Mouse (Mus musculus) heart, adult 18-20 months (tissue): ENCODE measurements around the gene Dnmt3a. TPM values are rescaled to one million over a fixed set of nuclear protein-coding genes. Genes with fewer than 3 reads are reported as not detected.

Experiments
- DNase-seq, 2 experiments: peaks; one replicate each; pipeline ENCODE4 v3.0.0; 2021 to 2022; ENCODE audit warnings: mixed read lengths in 1 of 2
- total RNA-seq, 2 experiments: library from RNA; stranded (reverse); gene quantifications; 2 replicates each; pipeline ENCODE4 v1.2.3; 2021

Gene Dnmt3a
- total RNA-seq, 2 experiments from 2014 or later = 38.8 to 42.4 TPM

DNA sequence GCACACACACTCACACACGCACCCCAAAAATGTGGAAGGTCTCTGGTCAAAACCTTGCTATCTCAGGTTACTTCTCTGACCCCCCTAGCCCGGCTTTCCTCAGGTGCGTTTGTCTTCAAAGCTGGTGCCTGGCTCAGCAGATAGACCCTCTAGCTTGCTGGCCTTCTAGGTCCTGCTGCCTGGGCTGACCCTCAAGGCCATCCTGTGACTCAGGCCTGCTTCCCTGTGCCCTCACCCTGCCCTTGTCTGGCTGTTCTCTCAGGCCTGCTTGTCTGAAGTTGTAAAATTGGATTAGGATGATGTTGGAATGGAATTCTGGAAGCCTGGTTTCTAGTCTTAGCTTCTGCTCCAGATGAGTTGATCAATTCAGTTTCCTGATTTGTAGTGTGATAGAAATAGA lies 75.7 kb downstream of the Dnmt3a start:
- DNase-seq = no peak

DNA sequence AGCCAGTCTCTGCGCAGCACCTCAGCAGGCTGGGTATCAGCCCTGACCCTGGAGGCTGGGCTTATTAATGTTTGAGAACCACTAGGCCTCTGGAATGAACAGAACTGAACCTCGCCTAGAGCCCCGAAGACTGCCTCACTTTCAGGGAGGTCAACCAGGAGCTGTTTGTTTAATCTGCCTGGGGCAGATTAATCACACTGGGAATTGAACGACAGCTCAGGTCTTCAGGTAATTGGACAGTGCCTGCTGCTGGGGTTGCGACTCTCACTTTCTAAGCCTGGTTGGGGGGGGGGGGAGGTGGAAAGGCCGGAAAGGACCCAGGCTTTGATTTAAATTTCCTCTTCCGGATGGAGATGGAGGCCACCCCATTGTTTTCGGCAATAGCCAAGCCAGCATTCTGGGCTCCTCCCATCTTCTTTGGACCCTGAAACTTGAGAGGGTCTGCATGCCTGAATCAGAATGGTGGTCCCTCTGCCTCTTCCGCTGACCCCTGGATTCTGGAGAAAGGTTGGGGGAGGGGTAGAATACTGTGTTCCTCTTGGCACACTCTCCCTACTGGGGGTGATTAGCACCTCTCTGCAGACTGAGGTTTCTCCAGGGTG lies 79.2 kb downstream of the Dnmt3a start:
- no peak for DNase-seq

DNA sequence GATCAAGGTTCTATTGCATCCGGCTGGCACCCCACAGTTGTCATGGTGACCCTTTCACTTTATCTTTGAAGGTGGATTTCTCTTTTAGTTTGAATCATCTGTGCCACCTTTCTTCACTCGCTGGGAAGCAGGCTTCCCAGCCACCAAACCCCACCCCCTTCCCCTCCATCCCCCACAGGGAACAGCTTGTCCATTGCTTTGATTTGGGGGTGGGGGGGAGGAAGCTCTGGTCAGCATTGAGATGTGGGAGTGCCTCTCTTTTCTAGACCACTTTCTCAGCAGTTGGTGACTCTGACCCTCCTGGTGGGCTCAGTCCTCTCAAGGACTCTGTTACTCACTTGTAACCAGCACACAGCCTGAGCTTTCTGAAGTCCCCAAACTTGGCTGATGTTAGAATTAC lies 80.8 kb downstream of the Dnmt3a start:
- DNase-seq = no peak

DNA sequence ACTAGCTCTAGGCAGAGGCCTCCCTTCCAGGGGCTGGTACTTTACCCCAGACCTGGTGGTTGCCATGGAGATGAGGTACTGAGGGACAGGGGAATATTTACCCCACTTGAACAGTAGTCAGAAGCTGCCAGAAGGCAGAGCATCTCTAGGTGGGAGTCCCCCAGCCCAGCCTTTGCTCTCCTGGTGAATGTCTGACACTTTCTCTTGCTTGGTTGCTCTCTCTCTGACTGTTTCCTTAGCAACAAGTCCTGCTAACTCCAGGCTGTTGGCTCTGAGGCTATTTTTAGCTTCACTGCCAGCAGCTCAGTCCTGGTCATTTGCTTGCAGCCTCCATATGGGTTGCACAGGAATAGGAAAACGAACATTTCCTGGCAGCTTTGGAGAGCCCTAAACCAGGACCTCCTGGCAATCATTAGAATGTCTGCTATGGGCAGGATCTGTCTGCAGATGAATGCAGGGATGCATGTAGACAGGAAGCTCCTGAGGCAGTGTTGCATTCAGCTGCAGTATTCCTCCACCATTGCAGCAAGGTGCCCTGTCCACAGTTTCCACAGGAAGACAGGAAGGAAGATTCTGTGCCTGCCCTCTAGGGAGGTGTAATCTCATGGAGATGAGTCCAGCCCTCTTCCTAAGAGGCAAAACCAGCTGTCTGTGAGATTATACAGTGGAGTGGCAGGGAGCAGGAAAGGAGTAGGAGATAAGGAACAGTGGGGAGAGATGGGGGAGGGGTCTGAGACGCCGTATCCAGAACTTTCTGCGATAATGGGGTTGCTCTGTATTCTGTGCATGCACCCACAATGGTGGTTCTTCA lies 81.9 kb downstream of the Dnmt3a start:
- peak in 1 of 2 experiments; percentile 41 for DNase-seq

DNA sequence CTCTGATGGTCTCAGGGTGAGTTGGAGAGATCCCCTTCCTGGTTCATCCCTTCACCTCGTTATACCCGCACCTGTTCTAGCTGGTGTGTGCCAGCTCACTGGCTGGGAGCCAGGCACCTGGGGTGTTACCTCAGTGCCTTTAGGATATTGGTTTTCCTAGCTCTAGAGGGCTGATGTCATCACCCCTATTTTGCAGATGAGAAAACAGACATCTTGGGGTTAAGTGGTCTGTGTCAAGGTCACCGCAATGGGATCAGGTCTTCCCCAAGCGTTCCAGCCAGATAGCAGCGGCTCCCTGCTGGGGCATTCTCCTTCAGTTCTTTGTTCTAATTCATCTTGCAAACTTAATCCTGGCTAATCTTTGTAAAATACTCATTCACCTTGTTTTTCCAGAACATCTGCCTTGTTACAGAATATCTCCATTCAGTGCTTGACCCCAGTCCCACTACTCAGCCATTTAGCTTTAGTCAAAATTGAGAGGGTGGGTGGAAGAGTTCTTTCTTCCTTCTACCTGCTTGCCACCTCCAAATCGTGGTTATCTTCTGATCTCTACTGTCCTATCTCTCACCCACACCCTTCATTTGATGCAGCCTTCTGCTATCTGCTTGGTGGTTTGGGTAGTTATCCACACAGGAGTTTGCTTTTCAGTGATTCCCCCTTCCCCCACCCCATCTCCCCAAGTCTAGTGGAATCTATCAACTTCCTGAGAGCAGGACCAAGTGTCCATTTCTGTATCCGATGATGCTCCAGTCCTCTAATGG lies 84.2 kb downstream of the Dnmt3a start:
- DNase-seq = no peak

GRCm38 (mm10) chr12:3890753-3891751 lies 85.2 kb downstream of the Dnmt3a start:
- peak in 1 of 2 experiments; percentile 37 for DNase-seq

DNA sequence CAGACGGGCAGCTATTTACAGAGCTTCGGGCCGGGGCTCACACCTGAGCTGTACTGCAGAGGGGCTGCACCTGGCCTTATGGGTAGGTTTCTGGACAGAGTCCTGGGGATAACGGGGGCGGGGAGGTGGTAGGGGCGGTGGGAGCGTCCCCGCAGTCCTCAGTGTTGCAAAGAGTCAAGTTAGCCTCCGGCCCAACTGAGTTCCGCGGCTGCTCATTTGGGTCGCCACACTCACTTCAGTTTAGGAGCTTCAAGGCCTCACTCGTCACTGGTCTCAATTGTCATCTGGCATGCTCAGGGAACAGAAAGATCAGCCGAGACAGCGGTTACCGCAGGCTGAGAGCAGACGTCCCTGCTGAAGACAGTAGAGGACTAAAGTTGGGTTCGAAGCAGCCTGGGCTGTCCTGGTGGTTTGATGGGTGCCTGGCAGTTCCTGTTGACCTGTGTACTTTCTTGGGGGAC lies 86.0 kb downstream of the Dnmt3a start:
- DNase-seq = no peak

- no peak for DNase-seq
Measured at GRCm38 (mm10) chr12:3892240-3893059, 86.6 kb downstream of the Dnmt3a start.

DNA sequence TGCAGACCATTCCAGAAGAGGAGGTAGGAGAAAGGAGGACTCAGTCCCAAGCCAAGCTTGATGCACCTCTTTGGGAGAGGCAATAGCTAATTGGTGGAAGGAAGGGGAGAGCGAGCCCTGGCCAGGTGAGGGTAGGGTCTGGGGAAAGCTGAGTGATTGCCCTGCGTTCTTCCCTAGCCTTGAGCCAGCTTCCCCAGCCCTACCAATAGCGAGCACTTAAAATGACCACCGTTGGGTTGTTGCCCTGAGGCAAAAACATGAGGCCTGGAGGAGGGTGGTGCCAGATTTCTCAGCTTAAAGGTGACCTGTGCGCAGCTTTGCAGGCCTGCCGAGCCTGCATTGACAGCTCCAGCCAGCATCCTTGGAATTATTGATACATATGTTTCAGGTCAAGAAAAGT lies 87.5 kb downstream of the Dnmt3a start:
- DNase-seq = no peak

DNA sequence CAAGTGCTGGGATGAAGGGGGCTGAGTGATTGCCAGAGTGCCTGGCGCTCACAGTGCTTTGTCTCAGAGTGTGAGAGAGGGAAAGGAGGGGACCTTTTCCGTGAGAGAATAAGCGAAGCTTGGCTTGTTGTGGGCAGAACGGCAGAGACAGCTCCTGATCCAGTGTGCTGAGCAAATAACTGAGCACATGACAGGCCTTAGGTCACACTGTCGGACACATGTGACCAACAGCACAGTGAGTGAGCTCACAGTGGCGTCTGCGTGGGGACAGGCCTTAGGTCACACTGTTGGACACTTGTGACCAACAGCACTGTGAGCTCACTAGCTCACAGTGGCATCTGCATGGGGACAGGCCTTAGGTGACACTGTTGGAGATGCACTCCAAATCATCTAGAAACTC lies 88.7 kb downstream of the Dnmt3a start:
- DNase-seq = no peak

GRCm38 (mm10) chr12:3897057-3897545 lies 91.3 kb downstream of the Dnmt3a start:
- no peak for DNase-seq

- no peak for DNase-seq
Measured at GRCm38 (mm10) chr12:3898811-3899210, 93.0 kb downstream of the Dnmt3a start.

DNA sequence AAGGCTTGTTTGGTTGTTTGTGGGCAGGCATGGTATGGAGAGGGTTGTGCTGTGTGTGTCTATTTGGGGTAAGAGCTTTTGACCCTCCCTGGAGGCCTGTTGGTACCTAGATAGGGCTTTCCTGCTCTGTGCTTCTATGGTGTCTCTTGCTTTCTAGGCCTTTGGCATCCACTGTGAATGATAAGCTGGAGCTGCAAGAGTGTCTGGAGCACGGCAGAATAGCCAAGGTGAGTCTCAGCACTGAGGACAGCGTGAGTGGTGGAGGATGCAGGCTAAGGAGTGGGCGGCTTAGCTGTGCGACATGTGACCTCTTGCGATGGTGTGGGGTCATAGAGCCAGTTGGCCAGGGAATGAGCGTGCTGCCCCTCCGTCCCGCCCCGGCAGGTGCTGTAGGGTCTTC lies 99.6 kb downstream of the Dnmt3a start:
- no peak for DNase-seq

DNA sequence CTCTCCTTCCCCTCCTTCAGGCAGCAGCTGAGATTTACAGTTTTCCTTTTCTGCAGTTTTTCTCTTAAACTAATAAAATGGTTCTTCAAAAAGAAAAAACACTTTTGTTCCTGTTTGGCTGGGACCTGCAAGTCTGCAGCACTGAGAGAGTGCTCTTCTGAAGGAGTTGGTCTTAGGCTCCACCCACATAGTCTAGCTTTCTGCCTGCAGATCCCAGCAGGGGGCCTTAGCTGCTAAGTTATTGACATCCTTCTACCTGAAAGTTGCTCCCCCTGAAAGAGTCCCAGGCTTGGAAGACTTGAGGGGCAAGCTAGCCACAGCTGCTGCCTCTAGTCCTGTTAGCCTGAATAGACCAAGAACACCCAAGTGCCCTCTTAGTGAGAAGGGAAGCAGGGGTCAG lies 100.5 kb downstream of the Dnmt3a start:
- no peak for DNase-seq

DNA sequence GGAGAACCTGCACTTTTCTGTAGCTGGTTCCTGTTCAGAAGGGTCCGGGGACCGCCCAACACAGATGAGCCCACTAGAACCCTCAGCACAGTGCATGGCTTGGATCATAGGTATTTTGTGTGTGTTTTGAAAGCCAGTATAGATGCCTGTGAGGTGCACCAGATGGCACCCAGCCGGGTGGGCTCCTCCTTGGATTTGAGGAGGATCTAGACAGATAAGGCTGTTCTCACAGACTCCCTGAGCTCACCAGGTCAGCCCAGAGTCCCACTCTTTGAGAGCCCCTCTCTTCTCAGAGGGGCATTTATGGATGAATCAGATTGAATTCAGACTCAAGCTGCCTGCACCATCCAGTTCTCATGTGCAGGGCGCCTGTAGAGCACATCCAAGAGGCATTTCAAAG lies 101.2 kb downstream of the Dnmt3a start:
- DNase-seq = no peak

DNA sequence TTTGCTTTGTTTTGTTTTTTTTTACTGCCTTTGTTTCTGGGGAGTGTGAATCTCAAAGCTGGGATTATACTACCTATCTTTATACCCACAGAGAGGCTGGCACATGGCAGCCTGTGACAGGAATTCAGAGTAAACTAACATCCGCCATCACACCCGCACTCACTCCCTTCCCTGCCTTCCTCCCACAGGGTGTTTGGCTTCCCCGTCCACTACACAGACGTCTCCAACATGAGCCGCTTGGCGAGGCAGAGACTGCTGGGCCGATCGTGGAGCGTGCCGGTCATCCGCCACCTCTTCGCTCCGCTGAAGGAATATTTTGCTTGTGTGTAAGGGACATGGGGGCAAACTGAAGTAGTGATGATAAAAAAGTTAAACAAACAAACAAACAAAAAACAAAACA lies 101.6 kb downstream of the Dnmt3a start:
- no peak for DNase-seq

DNA sequence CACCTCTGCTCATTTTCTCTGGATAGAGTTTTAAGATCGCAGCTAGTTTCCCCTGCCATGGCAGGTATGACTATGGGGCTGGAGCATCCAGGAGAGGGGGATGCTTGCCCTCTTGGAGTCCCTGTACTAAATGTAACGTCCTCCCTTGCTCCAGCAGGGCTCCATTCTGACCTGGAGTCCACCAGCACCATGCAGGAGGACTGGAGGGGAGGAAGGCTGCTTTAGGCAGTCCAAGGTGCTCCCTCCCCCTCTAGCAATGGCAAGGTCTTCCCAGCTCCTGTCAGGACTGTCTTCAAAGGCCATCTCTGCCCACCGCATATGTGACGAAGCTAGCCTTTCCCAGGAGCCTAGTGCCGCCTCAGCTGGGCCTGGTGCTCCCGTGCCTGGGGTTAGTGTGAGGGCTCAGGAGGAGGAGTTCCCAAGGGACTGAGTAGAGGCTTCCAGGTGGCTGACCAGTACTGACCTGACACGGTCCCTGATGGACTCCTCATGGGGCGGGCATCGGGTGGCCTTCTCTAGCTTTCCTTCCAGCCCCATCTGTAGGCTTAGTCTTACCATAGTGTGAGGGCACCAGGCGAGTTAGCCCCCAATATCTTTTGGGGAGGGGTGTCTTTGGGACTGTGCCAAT lies 104.8 kb downstream of the Dnmt3a start:
- no peak for DNase-seq

DNA sequence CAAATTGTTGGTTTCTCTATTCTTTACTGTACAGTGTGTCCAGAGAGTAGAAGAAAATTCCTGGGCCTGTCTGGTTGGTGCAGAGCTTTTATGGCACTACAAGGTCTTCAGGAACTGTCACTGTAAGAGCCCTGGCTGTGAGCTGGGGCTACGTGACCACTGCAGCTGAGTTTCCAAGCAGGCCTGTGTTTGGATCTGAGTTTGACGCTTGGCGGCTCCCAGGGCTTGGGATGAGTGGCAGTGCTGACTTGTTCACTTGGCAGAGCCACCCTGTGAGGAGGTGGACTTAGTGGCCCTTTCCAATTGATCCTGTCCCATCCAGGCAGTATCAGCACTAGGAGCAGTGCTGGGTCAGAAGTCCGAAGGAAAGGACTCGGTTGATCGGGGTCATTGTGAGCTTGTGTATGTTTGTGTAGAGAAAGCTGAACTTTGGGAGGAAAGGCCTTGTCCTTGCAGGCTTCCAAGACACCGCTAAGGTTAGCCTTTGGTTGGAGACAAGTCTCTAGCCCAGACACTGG lies 106.1 kb downstream of the Dnmt3a start:
- no peak for DNase-seq

DNA sequence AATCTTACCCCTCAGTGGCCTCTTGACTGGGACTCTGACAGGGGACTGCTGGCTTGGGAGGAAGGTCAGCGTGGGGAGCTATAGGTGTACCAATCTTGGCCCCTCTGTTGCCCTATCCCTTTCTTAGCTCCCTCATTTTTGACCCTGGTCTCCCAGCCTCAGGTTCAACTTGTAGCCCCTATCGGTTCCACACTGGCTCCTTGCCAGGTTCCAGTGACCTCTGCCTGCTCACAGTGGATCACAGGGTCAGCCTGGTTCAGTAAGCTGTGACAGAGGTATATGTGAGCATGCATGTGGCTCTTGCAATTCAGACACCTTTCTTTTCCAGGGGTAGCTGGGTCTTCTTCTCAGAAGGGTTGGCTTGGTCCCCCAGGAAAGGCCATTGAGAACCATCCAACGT lies 110.0 kb downstream of the Dnmt3a start:
- DNase-seq = no peak
